Mouse (Mus musculus) liver, adult 2 months (tissue): ENCODE data around the gene Lonp2.

Experiments
- CTCF ChIP-seq: fragments of 200-500 bp; IDR thresholded peaks from 2 replicates; pipeline ENCODE4 v1.5.1; 2011; ENCODE audit warnings: low read depth, low read length, control low read depth
- POLR2A ChIP-seq: fragments of 200-500 bp; IDR thresholded peaks from 2 replicates; pipeline ENCODE4 v1.6.1; 2011; ENCODE audit warnings: low read length, control low read depth; ENCODE audit not compliant: insufficient read depth; ENCODE audit errors: extremely low read depth

DNA sequence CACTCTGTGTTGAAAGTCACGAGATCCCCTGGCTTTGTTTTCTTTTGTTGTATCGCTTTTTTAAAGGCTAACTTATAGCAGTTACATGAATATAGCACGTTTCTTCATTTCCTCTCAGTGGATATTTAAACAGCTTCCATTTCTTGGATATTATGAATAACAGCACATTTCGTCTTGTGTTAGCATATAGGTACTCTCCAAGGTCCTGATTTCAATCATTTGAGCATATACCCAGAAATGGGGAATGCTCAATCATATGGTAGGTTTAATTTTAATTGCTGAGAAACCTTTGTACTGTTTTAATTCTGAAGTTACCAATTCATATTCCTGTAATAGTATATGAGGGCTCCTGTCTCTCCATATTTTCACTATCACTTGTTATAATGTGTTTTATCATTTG lies 15.1 kb downstream of the Lonp2 start:
- no peak for TF ChIP-seq CTCF
- no peak for TF ChIP-seq POLR2A
